ENCODE assay signal across 15 mouse cellular contexts in genomic region chr17:24635024-24635423, GRCm38 (mm10). TPM values are rescaled to one million over a fixed set of nuclear protein-coding genes. Genes with fewer than 3 reads are reported as not detected.
DNase-seq lines count a peak whose midpoint lies in the region; ATAC-seq and TF ChIP-seq lines count a peak whose summit lies in the region.
"Had no signal": no experiment of that assay in that cellular context is flagged by ENCODE, and none has a peak within 500 bp of the region (broad histone marks: within the 10 kb centered on the region; RNA-seq: fewer than 3 reads in every experiment).

No protein-coding gene starts in this region.

- peaks cover 16% of the 10 kb centered on the region; the same call in 1 of the 2 replicates for H3K36me3 ChIP-seq in lung, postnatal 0 days (ENCODE audit: insufficient read depth, low read length)
- peaks cover 6% of the 10 kb centered on the region; the same call in 1 of the 2 replicates for H3K36me3 ChIP-seq in midbrain, embryonic 15.5 days (replicated peaks)

- H3K4me1 ChIP-seq in brown adipose tissue, adult 24 weeks (ENCODE audit: control insufficient read depth, insufficient read depth, insufficient read length, low read length) = peaks cover 29% of the 10 kb centered on the region
- H3K4me1 ChIP-seq in lung, postnatal 0 days (ENCODE audit: insufficient read depth, low read depth, low read length) = peaks cover 45% of the 10 kb centered on the region
- peaks cover 14% of the 10 kb centered on the region for H3K4me1 ChIP-seq in midbrain, embryonic 15.5 days

- DNase-seq in adrenal gland, adult (ENCODE audit: inconsistent age in 2 of 2, low spot score in 1 of 2) = peak; percentile 43 to 67
- no peak for DNase-seq in adrenal gland, postnatal 25 days
- DNase-seq in heart, postnatal 4 days = peak; percentile 28
- DNase-seq in heart, postnatal 36 days = no peak
- DNase-seq in lung, postnatal 0 days (ENCODE audit: low spot score) = peak; percentile 55
- no peak for DNase-seq in ovary, postnatal 10 days (ENCODE audit: low spot score)
- DNase-seq: forebrain, postnatal 0 days; lung, embryonic 14.5 days had no signal

- H3K4me2 ChIP-seq in lung, postnatal 0 days (replicated peaks; ENCODE audit: low read depth, low read length) = no peak overlapping the region
- H3K4me2 ChIP-seq in midbrain, embryonic 15.5 days = no peak overlapping the region
- H3K4me2 ChIP-seq: heart, embryonic 12.5 days; limb, embryonic 12.5 days; lung, embryonic 14.5 days had no signal

- peak; percentile 48 for TF ChIP-seq EP300 in lung, postnatal 0 days (IDR thresholded peaks at IDR 0.05)

- no peak overlapping the region for H3K4me3 ChIP-seq in brown adipose tissue, adult 24 weeks (ENCODE audit: insufficient read depth, low read depth, low read length)
- H3K4me3 ChIP-seq in lung, postnatal 0 days (ENCODE audit: low read depth, low read length) = no peak overlapping the region
- no peak overlapping the region for H3K4me3 ChIP-seq in midbrain, embryonic 15.5 days
- H3K4me3 ChIP-seq: heart, embryonic 12.5 days; limb, embryonic 12.5 days had no signal

- H3K27me3 ChIP-seq in lung, postnatal 0 days (replicated peaks; ENCODE audit: insufficient read depth, low read length) = no peaks in the 10 kb centered on the region
- H3K27me3 ChIP-seq in midbrain, embryonic 15.5 days (replicated peaks) = no peaks in the 10 kb centered on the region
- H3K27me3 ChIP-seq: limb, embryonic 12.5 days had no signal

- no peak overlapping the region for H3K9ac ChIP-seq in lung, postnatal 0 days (replicated peaks; ENCODE audit: low read depth)
- H3K9ac ChIP-seq in midbrain, embryonic 15.5 days = no peak overlapping the region
- H3K9ac ChIP-seq: forebrain, postnatal 0 days; heart, embryonic 12.5 days; limb, embryonic 12.5 days; lung, embryonic 14.5 days had no signal

- H3K27ac ChIP-seq in brown adipose tissue, adult 24 weeks (replicated peaks; ENCODE audit: low read depth, low read length) = peak overlapping the region; percentile 20
- peak overlapping the region; percentile 52; the same call in 1 of the 2 replicates for H3K27ac ChIP-seq in lung, postnatal 0 days (ENCODE audit: low read length)
- H3K27ac ChIP-seq in midbrain, embryonic 15.5 days = no peak overlapping the region
- H3K27ac ChIP-seq: limb, embryonic 12.5 days had no signal

- no peak for TF ChIP-seq CTCF in lung, postnatal 0 days (IDR thresholded peaks at IDR 0.05)

- no peaks in the 10 kb centered on the region for H3K9me3 ChIP-seq in lung, postnatal 0 days (ENCODE audit: low read length)
- no peaks in the 10 kb centered on the region for H3K9me3 ChIP-seq in midbrain, embryonic 15.5 days
- H3K9me3 ChIP-seq: heart, embryonic 12.5 days; limb, embryonic 12.5 days had no signal

- intact Hi-C loops in heart, postnatal 36 days (cut with DNase I) = no loop called here

- peak; percentile 18 for ATAC-seq in lung, postnatal 0 days
- no peak for ATAC-seq in midbrain, embryonic 15.5 days (replicated peaks)
- ATAC-seq: forebrain, postnatal 0 days; hindbrain, embryonic 16.5 days; midbrain, embryonic 16.5 days had no signal

- 54% methylated on average over 4 of the region's 4 CpGs for WGBS in lung, postnatal 0 days
- 87% methylated on average over 4 of the region's 4 CpGs for WGBS in midbrain, embryonic 15.5 days

RNA-seq across cellular contexts. Expression of gene Nthl1, which starts 2.5 kb away (rescaled TPM):
- 7.2 and 12.6 TPM in 2 replicates for total RNA-seq in adrenal gland, postnatal 25 days (2021)
- total RNA-seq in heart, postnatal 4 days (2021) = 1 to 10 TPM; 4.0 TPM
- 1 to 10 TPM; 3.3 to 4.1 TPM for total RNA-seq in heart, postnatal 36 days (2021)
- 3.4 and 7.7 TPM in 2 replicates for polyA plus RNA-seq in brown adipose tissue, adult 24 weeks (2012; ENCODE audit: insufficient read depth, insufficient read length, missing spikeins)
- 13.6 and 13.8 TPM in 2 replicates for polyA plus RNA-seq in lung, postnatal 0 days (2015; fragmentation: Nextera tagmentation; extraction: Ambion mirVana)
- 10.0 and 11.0 TPM in 2 replicates for polyA plus RNA-seq in midbrain, embryonic 15.5 days (2015; fragmentation: Nextera tagmentation; extraction: Ambion mirVana)

RNA-seq across cellular contexts. Expression of gene Tsc2, which starts 2.6 kb away (rescaled TPM):
- 108 and 138 TPM in 2 replicates for total RNA-seq in adrenal gland, postnatal 25 days (2021)
- total RNA-seq in heart, postnatal 4 days (2021) = 10 to 100 TPM; 82.9 to 87.9 TPM
- total RNA-seq in heart, postnatal 36 days (2021) = 100 to 1,000 TPM; 106 to 112 TPM
- 67.6 and 69.2 TPM in 2 replicates for polyA plus RNA-seq in brown adipose tissue, adult 24 weeks (2012; ENCODE audit: insufficient read depth, insufficient read length, missing spikeins)
- polyA plus RNA-seq in lung, postnatal 0 days (2015; fragmentation: Nextera tagmentation; extraction: Ambion mirVana) = 31.7 and 32.8 TPM in 2 replicates
- polyA plus RNA-seq in midbrain, embryonic 15.5 days (2015; fragmentation: Nextera tagmentation; extraction: Ambion mirVana) = 83.8 and 89.6 TPM in 2 replicates

RNA-seq across cellular contexts. Expression of gene Slc9a3r2, which starts 15.1 kb away (rescaled TPM):
- 53.4 and 63.5 TPM in 2 replicates for total RNA-seq in adrenal gland, postnatal 25 days (2021)
- total RNA-seq in heart, postnatal 4 days (2021) = 10 to 100 TPM; 61.8 to 75.0 TPM
- total RNA-seq in heart, postnatal 36 days (2021) = 100 to 1,000 TPM in 1 of 2 experiments, 10 to 100 TPM in 1; 91.1 to 140 TPM
- 20.1 and 32.2 TPM in 2 replicates for polyA plus RNA-seq in brown adipose tissue, adult 24 weeks (2012; ENCODE audit: insufficient read depth, insufficient read length, missing spikeins)
- polyA plus RNA-seq in lung, postnatal 0 days (2015; fragmentation: Nextera tagmentation; extraction: Ambion mirVana) = 316 and 341 TPM in 2 replicates
- 45.3 and 52.6 TPM in 2 replicates for polyA plus RNA-seq in midbrain, embryonic 15.5 days (2015; fragmentation: Nextera tagmentation; extraction: Ambion mirVana)

RNA-seq across cellular contexts. Expression of gene Npw, which starts 23.2 kb away (rescaled TPM):
- not detected in 2 replicates for total RNA-seq in adrenal gland, postnatal 25 days (2021)
- not detected for total RNA-seq in heart, postnatal 4 days (2021)
- total RNA-seq in heart, postnatal 36 days (2021) = not detected
- polyA plus RNA-seq in brown adipose tissue, adult 24 weeks (2012; ENCODE audit: insufficient read depth, insufficient read length, missing spikeins) = not detected in 2 replicates
- 8.6 and 10.3 TPM in 2 replicates for polyA plus RNA-seq in lung, postnatal 0 days (2015; fragmentation: Nextera tagmentation; extraction: Ambion mirVana)
- 0.38 and 0.66 TPM in 2 replicates for polyA plus RNA-seq in midbrain, embryonic 15.5 days (2015; fragmentation: Nextera tagmentation; extraction: Ambion mirVana)
- total RNA-seq: forebrain, postnatal 0 days had no signal
- polyA plus RNA-seq: heart, embryonic 12.5 days; neural tube, embryonic 14.5 days had no signal

RNA-seq across cellular contexts. Expression of gene Zfp598, which starts 34.5 kb away (rescaled TPM):
- total RNA-seq in adrenal gland, postnatal 25 days (2021) = 53.9 and 54.7 TPM in 2 replicates
- total RNA-seq in heart, postnatal 4 days (2021) = 10 to 100 TPM; 26.0 to 26.6 TPM
- 10 to 100 TPM; 17.3 to 19.0 TPM for total RNA-seq in heart, postnatal 36 days (2021)
- polyA plus RNA-seq in brown adipose tissue, adult 24 weeks (2012; ENCODE audit: insufficient read depth, insufficient read length, missing spikeins) = 9.2 and 10.0 TPM in 2 replicates
- 10.5 and 11.9 TPM in 2 replicates for polyA plus RNA-seq in lung, postnatal 0 days (2015; fragmentation: Nextera tagmentation; extraction: Ambion mirVana)
- polyA plus RNA-seq in midbrain, embryonic 15.5 days (2015; fragmentation: Nextera tagmentation; extraction: Ambion mirVana) = 21.9 and 22.9 TPM in 2 replicates

Comparison
In these comparisons a context has a peak if more than half of its experiments do, and no peak if none do; other contexts are left out.
1. DNase-seq: peak in adrenal gland, adult (2 of 2), heart, postnatal 4 days (single experiment) and lung, postnatal 0 days (single experiment); none in adrenal gland, postnatal 25 days (single experiment), heart, postnatal 36 days (0 of 2) and ovary, postnatal 10 days (single experiment).